Comparison of ENCODE assay signal across 25 mouse cellular contexts in genomic region chr11:34034794-34035193, GRCm38 (mm10). TPM values are rescaled to one million over a fixed set of nuclear protein-coding genes. Genes with fewer than 3 reads are reported as not detected.
"Had no signal": no experiment of that assay in that cellular context is flagged by ENCODE, and none has a peak within 500 bp of the region (broad histone marks: within the 10 kb centered on the region; RNA-seq: fewer than 3 reads in every experiment).

No protein-coding gene starts in this region.

- H3K4me3 ChIP-seq: layer of hippocampus, adult 2 months; left cerebral cortex, adult 2 months; liver, embryonic 13.5 days; midbrain, embryonic 10.5 days; midbrain, embryonic 13.5 days; myocyte; neural tube, embryonic 12.5 days; neural tube, embryonic 15.5 days had no signal

- H3K27ac ChIP-seq: kidney, postnatal 0 days; layer of hippocampus, adult 2 months; liver, embryonic 13.5 days; midbrain, embryonic 10.5 days; midbrain, embryonic 13.5 days; neural tube, embryonic 12.5 days; neural tube, embryonic 15.5 days had no signal

- H3K36me3 ChIP-seq: liver, embryonic 13.5 days; midbrain, embryonic 10.5 days; midbrain, embryonic 13.5 days; neural tube, embryonic 12.5 days; neural tube, embryonic 15.5 days had no signal

- H3K4me1 ChIP-seq: midbrain, embryonic 13.5 days; neural tube, embryonic 12.5 days; neural tube, embryonic 15.5 days had no signal

- H3K4me2 ChIP-seq: liver, embryonic 13.5 days; midbrain, embryonic 13.5 days; neural tube, embryonic 12.5 days; neural tube, embryonic 15.5 days had no signal

- ATAC-seq: intestine, postnatal 0 days; midbrain, embryonic 13.5 days; midbrain, embryonic 16.5 days had no signal

- H3K9ac ChIP-seq: liver, embryonic 13.5 days; midbrain, embryonic 13.5 days; neural tube, embryonic 12.5 days; neural tube, embryonic 15.5 days had no signal

- H3K27me3 ChIP-seq: liver, embryonic 13.5 days; megakaryocyte, embryonic 14.5 days; midbrain, embryonic 13.5 days; neural tube, embryonic 12.5 days; neural tube, embryonic 15.5 days had no signal

- DNase-seq: kidney, adult 2 months; kidney, postnatal 25 days; layer of hippocampus, adult 9-11 months; layer of hippocampus, postnatal 36 days; liver, embryonic 13.5 days; lung, adult 2 months; lung, postnatal 14 days; lung, postnatal 4 days; right cerebral cortex, adult 18-20 months; right cerebral cortex, postnatal 14 days; spleen, adult 18-20 months; thymus, postnatal 25 days had no signal

- H3K9me3 ChIP-seq: liver, embryonic 13.5 days; megakaryocyte, embryonic 14.5 days; midbrain, embryonic 10.5 days; midbrain, embryonic 13.5 days; neural tube, embryonic 12.5 days; neural tube, embryonic 15.5 days had no signal

RNA-seq across cellular contexts. Expression of gene Kcnip1, which starts 41.8 kb away (rescaled TPM):
- total RNA-seq: liver, adult 2 months; monocyte, adult 5-6 weeks had no signal
- polyA plus RNA-seq: kidney, adult 2 months; liver, adult 2 months; myocyte had no signal
